Mouse (Mus musculus) embryonic facial prominence, embryonic 11.5 days (tissue): Measurements from ENCODE around the gene Gm49361. TPM values are rescaled to one million over a fixed set of nuclear protein-coding genes. Genes with fewer than 3 reads are reported as not detected.
"Not testable (repeated sequence)": the region's sequence is repeated elsewhere in the genome, so short reads cannot be mapped to it uniquely, and the experiment has no call there.

Experiments
- ATAC-seq: fragments of 200-750 bp; cut with Nextera tagmentation; replicated peaks from 2 replicates; pipeline ENCODE4 v1.8.0; 2017; ENCODE audit warnings: low read depth; ENCODE audit not compliant: insufficient number of reproducible peaks, low FRiP score, low TSS enrichment
- DNase-seq: peaks from one replicate; pipeline ENCODE4 v3.0.0-alpha.2; 2015; ENCODE audit warnings: low spot score
- H3K27ac ChIP-seq: fragments of 300-500 bp; sonication (generic); replicated peaks from 2 replicates; pipeline ENCODE4 v1.5.1; 2014; ENCODE audit warnings: mild to moderate bottlenecking, low read depth, low read length, control low read depth
- H3K27me3 ChIP-seq: fragments of 300-500 bp; sonication (generic); 2 replicates; pipeline ENCODE4 v1.6.1; 2014; ENCODE audit warnings: mild to moderate bottlenecking, low read length, moderate library complexity, mixed read lengths; ENCODE audit not compliant: control insufficient read depth, insufficient read depth
- H3K36me3 ChIP-seq: fragments of 300-500 bp; sonication (generic); replicated peaks from 2 replicates; pipeline ENCODE4 v1.6.1; 2014; ENCODE audit warnings: low read depth, mild to moderate bottlenecking, low read length, moderate library complexity, mixed read lengths; ENCODE audit not compliant: control insufficient read depth, insufficient read depth
- H3K4me1 ChIP-seq: fragments of 300-500 bp; sonication (generic); 2 replicates; pipeline ENCODE4 v1.6.1; 2014; ENCODE audit warnings: low read length, mixed read lengths; ENCODE audit not compliant: control insufficient read depth, insufficient read depth
- H3K4me2 ChIP-seq: fragments of 300-500 bp; sonication (generic); 2 replicates; pipeline ENCODE4 v1.6.1; 2014; ENCODE audit warnings: low read depth, mild to moderate bottlenecking, control low read depth, low read length, moderate library complexity
- H3K4me3 ChIP-seq: fragments of 300-500 bp; sonication (generic); 2 replicates; pipeline ENCODE4 v1.5.1; 2014; ENCODE audit warnings: low read depth, low read length, control low read depth
- H3K9ac ChIP-seq: fragments of 300-500 bp; sonication (generic); replicated peaks from 2 replicates; pipeline ENCODE4 v1.6.1; 2014; ENCODE audit warnings: mild to moderate bottlenecking, control low read depth, low read length
- H3K9me3 ChIP-seq: fragments of 300-500 bp; sonication (generic); replicated peaks from 2 replicates; pipeline ENCODE4 v1.6.1; 2016; ENCODE audit warnings: mild to moderate bottlenecking, low read length, inconsistent platforms, mixed read lengths; ENCODE audit not compliant: control insufficient read depth
- WGBS: fragments of 180-500 bp; shearing (Covaris S2); extraction: QIAGEN DNeasy Blood & Tissue Kit; methylation state at CpG from one replicate; pipeline ENCODE4 v1.1.7; 2014; 5-methylcytosine and 5-hydroxymethylcytosine counted together
- polyA plus RNA-seq: library from polyadenylated mRNA; unstranded; fragments of >200 nt; fragmentation: Nextera tagmentation; extraction: Ambion mirVana; gene quantifications from 2 replicates; pipeline ENCODE4 v1.2.1, GENCODE M21; 2014

Gene Gm49361
- polyA plus RNA-seq, 1 experiment from 2014 or later, result not detected

DNA sequence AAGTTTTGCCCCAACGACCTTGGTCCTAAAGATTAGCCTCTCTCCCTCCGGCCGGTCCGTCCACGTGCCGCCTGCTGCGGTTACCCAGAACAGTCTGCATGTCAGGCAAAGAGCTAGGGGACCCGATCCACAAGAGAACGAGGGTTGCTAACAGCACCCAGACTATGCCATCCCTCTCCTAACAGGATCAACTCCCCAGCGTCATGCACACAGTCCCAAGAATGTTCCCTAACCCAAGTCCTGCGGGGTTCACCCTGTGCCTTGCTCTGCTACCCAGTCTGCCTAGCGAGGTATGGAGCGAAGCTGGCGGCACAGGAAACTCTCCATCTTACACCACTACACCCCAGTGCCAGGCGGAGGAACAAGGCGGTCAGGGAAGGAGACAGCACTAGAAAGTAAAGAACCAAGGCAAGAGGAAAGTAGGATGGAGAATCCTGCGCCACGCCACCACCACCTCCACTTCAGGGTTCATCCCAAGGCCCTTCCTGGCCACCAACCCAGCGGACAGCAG is 81.5 kb downstream of the Gm49361 start:
- no peaks in the 10 kb centered on the region for H3K4me1 ChIP-seq
- DNase-seq (peak; percentile 23), ATAC-seq (peak; percentile 64)
- 0% methylated on average over 19 of the region's 19 CpGs for WGBS
- no peaks in the 10 kb centered on the region for H3K36me3 ChIP-seq
- peak overlapping the region; percentile 94 for H3K27ac ChIP-seq
- peak overlapping the region; percentile 92 for H3K9ac ChIP-seq
- peak overlapping the region; percentile 89 for H3K4me3 ChIP-seq
- H3K9me3 ChIP-seq, result no peaks in the 10 kb centered on the region
- H3K27me3 ChIP-seq, result no peaks in the 10 kb centered on the region
- peak overlapping the region; percentile 67 for H3K4me2 ChIP-seq

DNA sequence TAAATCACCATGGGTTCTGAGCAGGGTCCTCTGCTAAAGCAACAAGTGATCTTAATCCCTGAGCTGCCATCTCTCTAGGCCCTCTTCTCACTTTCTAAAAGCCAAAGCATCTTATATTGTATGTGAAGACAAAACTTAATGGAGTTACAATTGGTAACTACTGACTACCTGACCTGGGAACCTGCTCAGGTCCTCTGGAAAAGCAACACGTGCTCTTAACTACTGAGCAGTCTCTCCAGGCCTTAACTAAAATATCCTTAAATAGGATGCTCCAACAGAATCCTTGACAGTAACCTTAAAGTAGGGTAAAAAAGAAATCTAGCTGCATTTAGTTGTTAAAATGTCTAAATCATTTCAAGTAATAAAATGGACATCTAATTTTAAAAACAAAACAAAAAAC is 82.3 kb downstream of the Gm49361 start:
- ATAC-seq, result no peak
- Histone ChIP-seq H3K36me3 (no peaks in the 10 kb centered on the region), H3K9me3 (no peaks in the 10 kb centered on the region), H3K27ac (no peak overlapping the region), H3K4me1 (no peaks in the 10 kb centered on the region), H3K4me2 (peak overlapping the region; percentile 67), H3K9ac (no peak overlapping the region), H3K4me3 (peak overlapping the region; percentile 89), H3K27me3 (no peaks in the 10 kb centered on the region)
- no peak for DNase-seq
- WGBS, result 50% methylated on average over 1 of the region's 1 CpGs

DNA sequence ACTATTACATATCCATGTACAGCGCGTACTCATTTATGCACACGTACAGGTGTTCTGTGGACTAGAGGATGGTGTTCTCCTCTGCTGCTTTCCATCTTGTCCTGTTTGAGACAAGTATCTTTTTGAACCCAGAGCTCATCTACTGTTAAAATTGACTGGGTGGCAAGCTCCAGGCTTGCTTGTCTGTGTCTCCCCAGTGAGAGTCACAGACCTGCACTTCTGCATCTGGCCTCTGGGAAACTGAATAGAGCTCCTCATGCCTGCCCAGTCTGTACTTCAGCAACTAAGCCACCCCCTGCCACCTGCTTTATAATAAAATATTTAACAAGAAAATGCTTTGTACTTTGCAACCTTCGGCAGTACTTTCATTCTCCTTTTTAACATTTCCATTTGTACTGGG is 87.6 kb downstream of the Gm49361 start:
- Histone ChIP-seq H3K4me3 (no peak overlapping the region), H3K9ac (no peak overlapping the region), H3K9me3 (no peaks in the 10 kb centered on the region), H3K27me3 (no peaks in the 10 kb centered on the region), H3K4me1 (no peaks in the 10 kb centered on the region), H3K36me3 (no peaks in the 10 kb centered on the region), H3K27ac (no peak overlapping the region), H3K4me2 (no peak overlapping the region)
- WGBS, result over 99% methylated on average over 4 of the region's 4 CpGs
- no peak for DNase-seq
- no peak for ATAC-seq

DNA sequence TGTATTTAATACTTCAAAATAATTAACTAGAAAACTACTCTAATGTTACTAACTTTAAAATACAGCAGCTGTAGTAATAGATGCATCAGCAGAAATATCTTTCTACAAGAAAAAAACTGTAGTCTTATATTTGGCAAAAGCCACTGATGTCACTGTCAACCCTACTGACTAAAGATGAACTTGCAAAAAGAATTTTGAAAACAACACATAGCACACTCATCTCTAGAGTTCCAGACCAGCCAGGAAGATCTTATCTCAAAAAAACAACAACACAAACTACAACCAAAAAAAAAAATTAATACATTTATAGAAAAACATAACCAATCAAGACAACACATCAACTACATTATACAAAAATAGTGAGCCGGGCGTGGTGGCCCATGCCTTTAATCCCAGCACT is 88.4 kb downstream of the Gm49361 start:
- WGBS, result 96% methylated on average over 2 of the region's 2 CpGs
- H3K27ac ChIP-seq, result no peak overlapping the region
- no peak overlapping the region for H3K9ac ChIP-seq

DNA sequence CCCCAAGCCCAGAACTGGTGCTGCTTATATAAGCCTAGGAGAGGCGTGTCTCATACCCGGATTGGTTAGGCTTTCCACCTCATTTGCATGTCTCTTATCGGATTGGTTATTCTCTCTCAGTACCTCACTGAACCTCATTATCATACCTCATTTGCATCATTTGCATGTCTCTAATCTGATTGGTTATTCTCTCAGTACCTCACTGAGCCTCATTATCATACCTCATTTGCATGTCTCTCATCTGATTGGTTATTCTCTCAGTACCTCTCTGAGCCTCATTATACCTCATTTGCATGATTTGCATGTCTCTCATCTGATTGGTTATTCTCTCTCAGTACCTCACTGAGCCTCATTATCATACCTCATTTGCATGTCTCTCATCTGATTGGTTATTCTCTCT is 89.4 kb downstream of the Gm49361 start:
- WGBS, result 95% methylated on average over 3 of the region's 3 CpGs
- H3K36me3 ChIP-seq, H3K4me1 ChIP-seq, H3K27me3 ChIP-seq, H3K9ac ChIP-seq, DNase-seq, H3K4me2 ChIP-seq, H3K9me3 ChIP-seq, H3K4me3 ChIP-seq, H3K27ac ChIP-seq, ATAC-seq: not testable (repeated sequence)

More for the DNA sequence above, 88.4 kb downstream of the Gm49361 start:
- DNase-seq, result no peak
- Histone ChIP-seq H3K4me2 (no peak overlapping the region), H3K4me1 (no peaks in the 10 kb centered on the region), H3K4me3 (no peak overlapping the region), H3K27me3 (no peaks in the 10 kb centered on the region), H3K36me3 (no peaks in the 10 kb centered on the region), H3K9me3 (no peaks in the 10 kb centered on the region)
- no peak for ATAC-seq

DNA sequence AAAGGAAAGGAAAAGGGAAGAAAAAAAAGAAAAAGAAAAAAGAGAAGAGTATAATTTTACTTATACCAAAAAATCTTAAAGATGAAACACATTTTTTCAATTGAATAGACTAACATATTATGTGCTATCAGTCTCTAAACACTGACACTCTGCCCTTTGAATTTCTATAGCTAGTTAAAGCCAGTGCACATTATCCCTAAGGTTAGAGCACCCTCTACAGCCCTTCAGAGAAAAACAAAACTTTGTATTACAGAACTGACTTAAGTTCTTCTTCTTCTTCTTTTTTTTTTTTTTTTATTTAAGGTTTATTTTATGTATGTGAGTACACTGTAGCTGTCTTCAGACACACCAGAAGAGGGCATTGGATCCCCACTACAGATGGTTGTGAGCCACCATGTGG is 96.4 kb downstream of the Gm49361 start:
- no peak overlapping the region for H3K4me2 ChIP-seq
- H3K4me1 ChIP-seq, result no peaks in the 10 kb centered on the region
- H3K9me3 ChIP-seq, result no peaks in the 10 kb centered on the region
- H3K4me3 ChIP-seq, result no peak overlapping the region
- H3K27me3 ChIP-seq, result no peaks in the 10 kb centered on the region
- H3K36me3 ChIP-seq, result no peaks in the 10 kb centered on the region
- ATAC-seq (no peak), DNase-seq (no peak)
- H3K27ac ChIP-seq, result no peak overlapping the region
- no peak overlapping the region for H3K9ac ChIP-seq

DNA sequence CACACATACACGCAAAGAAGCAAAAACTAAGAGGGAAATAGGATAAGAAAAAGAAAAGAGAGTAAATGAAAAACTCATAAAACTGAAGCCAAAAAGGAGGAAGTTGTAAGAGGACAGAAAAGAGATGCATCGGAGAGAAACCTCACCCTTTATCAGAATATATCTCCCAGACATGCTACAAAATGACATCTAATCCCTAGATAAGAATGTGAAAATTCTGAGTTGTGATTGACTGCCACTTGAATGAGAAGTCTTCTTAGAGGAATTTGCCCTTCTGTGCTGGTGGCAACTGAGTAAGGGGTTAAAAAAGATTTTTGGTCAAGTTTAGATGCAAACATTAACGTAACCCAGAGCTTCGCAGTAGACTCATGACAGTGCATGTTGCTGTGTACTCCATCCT is 99.7 kb downstream of the Gm49361 start:
- WGBS, result 74% methylated on average over 4 of the region's 4 CpGs
- DNase-seq, result no peak
- no peaks in the 10 kb centered on the region for H3K9me3 ChIP-seq
- H3K9ac ChIP-seq, result no peak overlapping the region
- H3K4me2 ChIP-seq, result no peak overlapping the region
- H3K27me3 ChIP-seq, result no peaks in the 10 kb centered on the region
- no peaks in the 10 kb centered on the region for H3K36me3 ChIP-seq
- ATAC-seq, result no peak
- H3K4me3 ChIP-seq, result no peak overlapping the region
- H3K27ac ChIP-seq, result no peak overlapping the region
- H3K4me1 ChIP-seq, result no peaks in the 10 kb centered on the region

DNA sequence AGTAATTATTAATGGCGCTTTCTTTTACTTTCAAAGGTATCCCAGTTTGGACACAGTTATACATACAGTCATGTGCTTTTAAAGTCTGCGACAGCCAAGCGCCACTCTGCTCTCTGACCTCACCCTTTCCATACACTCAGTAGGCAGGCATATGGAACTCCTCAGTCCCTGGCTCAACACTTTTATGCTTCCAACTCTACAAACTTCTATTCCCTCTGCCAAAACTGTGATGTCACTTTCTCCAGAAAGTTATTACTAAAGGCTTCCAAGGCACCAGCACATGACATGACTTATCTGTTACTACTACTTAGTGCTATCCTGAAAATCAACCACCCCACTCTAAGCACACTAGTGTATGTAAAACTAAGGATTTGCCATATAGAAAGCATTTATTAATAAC is 106.8 kb downstream of the Gm49361 start:
- no peak for ATAC-seq
- H3K4me2 ChIP-seq, result no peak overlapping the region
- WGBS, result 95% methylated on average over 3 of the region's 3 CpGs
- H3K9ac ChIP-seq, result no peak overlapping the region
- no peak overlapping the region for H3K4me3 ChIP-seq
- H3K27ac ChIP-seq, result no peak overlapping the region
- no peaks in the 10 kb centered on the region for H3K9me3 ChIP-seq
- H3K27me3 ChIP-seq, result no peaks in the 10 kb centered on the region
- H3K36me3 ChIP-seq, result no peaks in the 10 kb centered on the region
- DNase-seq, result no peak
- H3K4me1 ChIP-seq, result no peaks in the 10 kb centered on the region
